Mouse (Mus musculus): Measurements from ENCODE around the gene Lrrc15. TPM values are rescaled to one million over a fixed set of nuclear protein-coding genes. Genes with fewer than 3 reads are reported as not detected.

The Lrrc15 gene
- polyA plus RNA-seq (2015; fragmentation: Nextera tagmentation; extraction: Ambion mirVana) = 0.21 and 0.23 TPM in 2 replicates

- no peak for DNase-seq (ENCODE audit: low spot score)
These were observed at the start of gene Lrrc15 for GRCm38 (mm10) chr16:30282844-30283495. Gene Lrrc15 (minus strand): TSS chr16:30283256.

- DNase-seq (ENCODE audit: low spot score) = peak; percentile 47
These were observed 31.2 kb upstream of the Lrrc15 start for GRCm38 (mm10) chr16:30314236-30314635.

GRCm38 (mm10) chr16:30310647-30311046, 27.6 kb upstream of the Lrrc15 start, which contains the start of gene Gp5:
Gene Gp5 (minus strand): TSS chr16:30310779.
- DNase-seq (ENCODE audit: low spot score) = no peak

GRCm38 (mm10) chr16:30310171-30310515, 27.1 kb upstream of the Lrrc15 start:
- no peak for DNase-seq (ENCODE audit: low spot score)

- peak; percentile 29 for DNase-seq (ENCODE audit: low spot score)
These were observed 26.5 kb upstream of the Lrrc15 start for GRCm38 (mm10) chr16:30309395-30310170.

- peak; percentile 61 for DNase-seq (ENCODE audit: low spot score)
These were observed 25.7 kb upstream of the Lrrc15 start for GRCm38 (mm10) chr16:30308616-30309394.

GRCm38 (mm10) chr16:30307961-30308615, 25.0 kb upstream of the Lrrc15 start:
- DNase-seq (ENCODE audit: low spot score) = no peak

- DNase-seq (ENCODE audit: low spot score) = no peak
These were observed 24.2 kb upstream of the Lrrc15 start for GRCm38 (mm10) chr16:30307306-30307705.

GRCm38 (mm10) chr16:30306102-30306501, 23.0 kb upstream of the Lrrc15 start:
- DNase-seq (ENCODE audit: low spot score) = no peak

- no peak for DNase-seq (ENCODE audit: low spot score)
These were observed 21.2 kb upstream of the Lrrc15 start for GRCm38 (mm10) chr16:30304236-30304635.

- no peak for DNase-seq (ENCODE audit: low spot score)
These were observed 20.4 kb upstream of the Lrrc15 start for GRCm38 (mm10) chr16:30303411-30303810.

GRCm38 (mm10) chr16:30302686-30303085, 19.6 kb upstream of the Lrrc15 start:
- DNase-seq (ENCODE audit: low spot score) = no peak

GRCm38 (mm10) chr16:30299711-30300277, 16.7 kb upstream of the Lrrc15 start:
- DNase-seq (ENCODE audit: low spot score) = no peak

GRCm38 (mm10) chr16:30297450-30297849, 14.4 kb upstream of the Lrrc15 start:
- no peak for DNase-seq (ENCODE audit: low spot score)

- no peak for DNase-seq (ENCODE audit: low spot score)
These were observed 13.7 kb upstream of the Lrrc15 start for GRCm38 (mm10) chr16:30296601-30297275.

GRCm38 (mm10) chr16:30295106-30295505, 12.1 kb upstream of the Lrrc15 start:
- no peak for DNase-seq (ENCODE audit: low spot score)

- no peak for DNase-seq (ENCODE audit: low spot score)
These were observed 7.4 kb upstream of the Lrrc15 start for GRCm38 (mm10) chr16:30290436-30290835.

GRCm38 (mm10) chr16:30285701-30286100, 2.6 kb upstream of the Lrrc15 start:
- no peak for DNase-seq (ENCODE audit: low spot score)

GRCm38 (mm10) chr16:30283743-30284337, 784 bp upstream of the Lrrc15 start:
- peak; percentile 68 for DNase-seq (ENCODE audit: low spot score)

- DNase-seq (ENCODE audit: low spot score) = no peak
These were observed 2.3 kb downstream of the Lrrc15 start for GRCm38 (mm10) chr16:30280676-30281297.

Measured in thymus, postnatal 0 days (tissue).